Mouse (Mus musculus): ENCODE data around the gene Osgin1. TPM values are rescaled to one million over a fixed set of nuclear protein-coding genes. Genes with fewer than 3 reads are reported as not detected.

Osgin1 gene
- polyA plus RNA-seq, 1 experiment = 55.2 TPM

DNA sequence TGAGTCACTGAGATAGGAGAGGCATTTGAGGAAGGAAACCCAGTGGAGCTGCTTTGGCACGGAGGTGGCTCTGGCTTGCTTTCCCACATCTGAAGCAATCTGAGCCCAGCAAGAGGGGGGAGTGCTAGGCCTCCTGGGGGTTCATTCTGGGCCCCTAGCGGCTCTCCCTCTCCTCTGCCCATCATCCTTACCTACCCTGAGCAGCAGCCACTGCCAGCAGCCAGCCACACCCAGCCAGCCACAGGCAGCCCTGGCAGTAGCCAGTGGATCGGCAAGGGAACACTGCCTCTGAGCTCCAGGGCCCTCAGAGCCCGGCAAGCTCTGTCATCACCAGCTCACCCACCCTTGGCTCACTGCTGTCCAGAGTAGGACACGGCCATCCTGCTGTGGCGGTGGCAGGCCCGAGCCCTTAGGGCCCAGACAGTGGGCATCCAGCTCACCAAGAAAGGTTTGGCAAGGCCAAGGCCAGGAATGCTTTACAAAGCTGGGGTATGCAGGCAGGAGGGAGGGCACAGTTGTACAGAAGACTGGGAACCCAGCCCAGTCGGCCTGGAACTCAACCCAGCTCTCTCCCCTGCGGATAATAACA is 11.7 kb upstream of the Osgin1 start:
- WGBS = 62% methylated on average over 9 of the region's 9 CpGs
- no peak for DNase-seq (ENCODE audit: low read depth, low spot score)

DNA sequence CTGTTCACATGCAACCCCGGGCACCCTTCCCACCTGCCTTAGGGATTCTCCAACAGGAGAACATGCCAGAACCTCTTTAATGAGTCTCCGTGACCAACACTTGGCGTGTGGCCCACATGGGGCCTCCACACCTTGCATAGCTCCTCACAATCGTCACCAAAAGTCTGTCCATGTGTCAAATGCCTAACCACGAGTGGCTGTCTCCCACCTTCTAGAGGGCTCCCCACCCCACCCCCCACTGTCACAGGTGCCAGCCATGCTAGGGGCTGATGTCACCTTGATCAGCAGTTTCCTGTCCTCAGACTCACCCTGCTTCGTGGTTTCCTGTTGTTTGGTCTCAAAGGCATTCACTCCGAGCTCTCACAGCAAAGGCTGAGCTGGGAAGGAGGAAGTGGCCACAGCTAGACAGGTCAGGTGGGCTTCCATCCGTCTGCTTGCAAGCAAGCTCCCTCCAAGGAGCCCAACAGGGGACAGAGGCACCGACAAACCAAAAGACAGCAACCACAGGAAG is 10.2 kb upstream of the Osgin1 start:
- no peak for DNase-seq (ENCODE audit: low read depth, low spot score)
- WGBS = 28% methylated on average over 9 of the region's 9 CpGs

DNA sequence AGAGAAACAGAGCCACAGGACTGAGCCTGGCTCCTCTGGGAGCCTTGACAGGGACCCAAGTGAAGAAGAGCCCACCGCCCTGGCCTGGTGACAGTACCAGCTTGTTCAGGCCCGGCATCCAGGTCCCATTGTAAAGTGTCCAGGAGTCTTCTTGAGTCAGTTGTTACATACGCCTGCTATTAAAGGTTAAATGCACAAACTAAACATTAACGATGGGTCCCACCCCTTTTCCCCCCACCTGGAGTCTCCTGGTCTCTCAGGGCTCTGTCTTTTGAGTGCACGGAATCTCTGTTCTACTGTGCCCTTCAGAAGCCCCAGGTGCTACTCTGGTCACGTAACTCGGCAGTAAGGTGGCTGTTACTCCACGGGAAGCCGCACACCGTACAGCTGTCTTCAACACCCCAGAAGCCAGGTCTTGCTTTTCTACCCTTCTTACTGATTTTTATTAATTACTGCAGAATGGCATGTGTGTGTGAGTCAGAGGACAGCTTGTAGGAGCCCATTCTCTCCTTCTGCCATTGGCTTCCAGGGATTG is 9.7 kb upstream of the Osgin1 start:
- 75% methylated on average over 10 of the region's 10 CpGs for WGBS

DNA sequence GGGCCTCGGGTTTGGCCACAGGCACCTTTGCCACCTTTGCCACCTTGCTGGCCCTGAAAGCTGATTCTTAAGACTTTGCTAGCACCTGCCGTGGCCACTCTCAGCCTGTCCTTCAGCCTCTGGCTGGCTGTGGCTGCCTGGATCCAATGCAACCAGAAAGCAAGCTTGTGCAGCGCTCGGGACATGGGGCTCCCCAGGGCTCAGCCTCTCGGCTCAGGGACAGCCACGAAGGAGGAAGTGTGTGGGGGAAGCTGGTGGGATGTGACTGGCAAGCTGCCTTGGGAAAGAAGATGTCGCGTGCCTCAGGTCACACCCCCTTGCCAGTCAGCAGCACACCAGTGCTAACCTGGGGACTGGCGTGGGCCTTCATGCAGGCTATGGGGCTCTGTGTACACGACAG is 9.2 kb upstream of the Osgin1 start:
- no peak for DNase-seq (ENCODE audit: low read depth, low spot score)
- whole genome bisulfite sequencing = 69% methylated on average over 10 of the region's 10 CpGs

More for the DNA sequence above, 9.7 kb upstream of the Osgin1 start:
- DNase-seq (ENCODE audit: low read depth, low spot score) = no peak

DNA sequence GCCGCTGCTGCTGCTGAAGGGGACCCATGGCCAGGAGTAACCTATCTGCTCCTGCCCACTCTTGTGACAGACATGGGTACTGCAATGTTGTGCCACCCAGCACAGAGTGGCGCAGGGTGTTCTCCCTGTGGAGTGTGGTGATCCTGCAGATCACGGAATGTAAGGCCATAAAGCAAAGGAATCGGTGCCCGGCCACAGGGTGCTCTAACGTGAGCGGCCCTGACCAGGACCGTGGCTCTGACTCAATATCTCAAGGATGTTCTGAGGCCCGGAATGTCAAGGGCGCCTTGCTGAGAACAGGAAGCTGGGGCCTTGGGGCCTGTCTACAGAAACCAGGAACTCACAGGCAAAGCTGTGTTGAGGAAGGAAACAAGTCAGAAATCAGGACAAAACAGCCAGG is 8.4 kb upstream of the Osgin1 start:
- no peak for DNase-seq (ENCODE audit: low read depth, low spot score)
- WGBS = 84% methylated on average over 10 of the region's 10 CpGs

DNA sequence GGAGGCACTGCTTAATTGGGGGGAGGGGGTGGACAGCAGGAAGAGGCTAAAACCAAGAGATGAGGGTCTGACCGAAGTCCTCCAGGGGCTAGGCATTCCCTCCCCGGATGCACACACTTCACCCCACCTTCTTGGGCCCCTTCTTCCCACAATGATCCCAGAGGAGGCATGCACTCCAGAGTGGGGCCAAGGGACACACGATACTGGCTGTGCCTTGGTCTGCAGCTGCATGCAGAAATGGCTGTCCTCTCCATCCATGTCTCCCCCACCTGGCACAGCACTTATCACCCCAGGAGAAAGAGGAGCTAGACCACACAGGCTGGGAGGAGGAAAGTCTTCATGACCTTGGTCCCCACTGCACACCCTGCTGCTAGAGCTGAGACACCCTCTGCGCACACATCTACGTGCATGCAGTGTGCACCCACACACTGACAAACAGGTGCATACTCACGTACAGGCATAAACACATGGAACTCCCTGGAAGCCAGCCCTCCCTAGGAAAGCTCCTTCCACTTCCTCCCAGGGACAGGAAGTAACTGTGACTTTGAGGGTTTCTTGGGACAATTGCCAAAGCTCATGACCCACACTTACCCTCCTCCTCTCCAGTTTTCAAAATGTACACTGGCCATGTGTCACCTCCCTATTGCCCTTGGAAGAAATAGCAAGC is 7.7 kb upstream of the Osgin1 start:
- WGBS = 75% methylated on average over 6 of the region's 6 CpGs
- DNase-seq (ENCODE audit: low read depth, low spot score) = no peak

DNA sequence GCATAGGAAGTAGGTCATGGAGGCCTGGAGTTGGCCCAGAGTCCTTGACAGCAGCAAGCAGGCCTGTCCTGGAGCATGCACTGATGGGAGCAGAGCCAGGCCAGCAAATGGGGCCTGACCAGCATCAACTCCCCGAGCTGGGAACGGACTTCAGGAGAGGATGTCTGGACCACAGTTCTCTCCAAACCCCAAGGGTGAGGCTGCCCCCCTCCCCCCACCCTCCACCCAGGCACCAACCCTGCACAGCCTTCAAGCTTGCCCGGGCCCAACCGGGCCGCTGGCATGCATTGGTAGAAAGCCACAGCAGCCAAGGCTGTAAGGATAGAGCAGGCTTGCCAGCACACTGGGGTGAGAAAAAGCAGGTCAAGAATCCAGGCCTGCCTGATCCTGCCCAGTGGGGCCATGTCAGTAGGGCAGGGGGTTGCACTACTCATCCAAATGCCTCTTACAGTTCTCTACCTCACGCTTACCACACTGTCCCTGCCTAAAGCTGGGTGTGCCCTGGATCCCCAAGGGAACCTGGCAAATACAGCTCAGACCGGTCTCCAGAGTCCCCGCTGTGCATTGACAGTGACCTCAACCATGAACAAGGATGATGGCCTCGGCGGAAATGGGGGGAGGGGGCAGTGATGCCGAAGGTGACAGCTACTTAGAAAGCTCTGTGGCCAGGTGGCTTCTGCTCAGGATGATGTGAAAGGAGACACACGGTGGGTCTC is 6.1 kb upstream of the Osgin1 start:
- DNase-seq (ENCODE audit: low read depth, low spot score) = no peak
- 70% methylated on average over 12 of the region's 12 CpGs for WGBS

DNA sequence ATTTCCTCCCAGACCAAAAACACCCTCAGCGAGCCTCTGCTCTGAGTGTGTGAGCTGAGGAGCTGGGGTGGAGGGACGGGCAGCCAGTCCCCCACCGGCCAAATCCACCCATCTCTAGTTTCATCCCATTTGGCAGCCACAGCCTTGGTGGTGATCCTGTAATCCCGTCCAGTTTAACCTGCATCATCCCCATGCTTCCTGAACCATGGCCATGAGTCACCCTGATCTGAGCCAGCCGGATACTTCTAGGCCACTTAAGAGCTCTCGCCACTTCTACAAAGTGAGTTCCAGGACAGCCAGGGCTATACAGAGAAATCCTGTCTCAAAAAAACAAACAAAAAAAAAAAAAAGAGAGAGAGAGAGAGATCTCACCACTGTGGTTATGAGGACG is 5.6 kb upstream of the Osgin1 start:
- DNase-seq (ENCODE audit: low read depth, low spot score) = no peak

DNA sequence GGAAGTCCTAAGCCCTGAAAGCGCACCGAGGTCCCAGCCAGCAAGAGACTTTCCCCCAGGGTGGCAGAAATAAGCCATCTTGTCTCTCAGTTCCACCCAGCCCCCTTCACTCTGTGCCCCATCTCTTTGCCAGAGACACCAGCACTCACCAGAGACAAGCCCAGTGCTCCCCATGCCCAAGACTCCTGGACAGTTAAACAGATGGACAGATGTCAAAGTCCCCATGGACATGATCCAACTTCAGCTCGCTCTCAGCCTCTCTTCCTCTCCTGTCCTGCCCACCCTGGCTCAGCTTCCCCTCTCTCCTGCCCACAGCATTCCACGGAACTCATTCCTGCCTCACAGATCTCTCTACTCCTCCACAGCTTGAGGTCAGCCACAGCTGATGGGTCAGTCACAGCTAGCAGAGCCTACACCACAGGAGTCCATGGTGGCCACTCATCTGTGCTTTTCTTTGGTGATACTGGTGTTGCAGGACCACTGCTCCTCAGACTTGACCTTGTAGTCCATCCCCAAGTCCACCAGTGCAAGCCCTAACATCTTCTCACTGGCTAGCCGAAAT is 5.1 kb upstream of the Osgin1 start:
- 57% methylated on average over 5 of the region's 5 CpGs for WGBS
- no peak for DNase-seq (ENCODE audit: low read depth, low spot score)

More for the DNA sequence above, 5.6 kb upstream of the Osgin1 start:
- 58% methylated on average over 7 of the region's 7 CpGs for WGBS

DNA sequence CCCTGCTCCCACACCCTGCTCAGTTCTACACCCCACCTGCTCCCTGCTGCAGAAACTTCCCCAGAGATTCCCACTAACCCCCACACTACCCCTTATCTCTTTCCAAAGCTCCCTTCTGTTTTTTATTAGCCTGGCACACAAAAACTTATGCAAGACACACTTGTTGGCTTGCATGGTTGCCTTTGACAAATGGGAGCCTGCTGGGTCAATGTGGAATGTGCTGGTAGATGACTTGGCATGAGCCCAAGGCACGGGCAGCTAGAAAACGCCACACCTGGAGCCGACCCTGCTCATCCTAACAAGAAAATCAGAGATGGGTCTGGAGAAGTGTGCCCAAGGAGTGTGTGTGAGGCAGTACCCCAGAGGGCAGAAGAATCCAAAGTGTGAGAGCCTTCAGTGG is 4.4 kb upstream of the Osgin1 start:
- no peak for DNase-seq (ENCODE audit: low read depth, low spot score)
- WGBS = 35% methylated on average over 3 of the region's 3 CpGs

DNA sequence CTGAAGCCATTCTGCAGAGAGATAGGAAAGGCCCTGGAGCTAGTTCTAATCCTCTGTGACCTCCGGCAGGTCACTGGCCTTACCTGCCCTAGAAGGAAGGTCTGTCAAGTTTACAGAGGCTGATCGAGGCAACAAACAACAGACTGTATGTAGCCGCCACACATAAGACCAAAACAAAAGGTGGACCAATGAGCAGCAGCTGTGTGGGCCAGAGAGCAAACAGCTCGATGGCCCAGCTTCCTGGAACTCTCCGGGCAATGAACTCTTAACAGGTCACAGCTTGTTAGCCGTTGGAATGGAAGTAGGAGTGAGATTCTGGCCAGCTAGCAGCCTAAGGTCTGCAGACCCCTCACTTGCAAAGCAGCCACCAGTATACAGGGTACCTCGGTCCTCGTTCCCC is 3.7 kb upstream of the Osgin1 start:
- 56% methylated on average over 8 of the region's 8 CpGs for WGBS
- DNase-seq (ENCODE audit: low read depth, low spot score) = no peak

DNA sequence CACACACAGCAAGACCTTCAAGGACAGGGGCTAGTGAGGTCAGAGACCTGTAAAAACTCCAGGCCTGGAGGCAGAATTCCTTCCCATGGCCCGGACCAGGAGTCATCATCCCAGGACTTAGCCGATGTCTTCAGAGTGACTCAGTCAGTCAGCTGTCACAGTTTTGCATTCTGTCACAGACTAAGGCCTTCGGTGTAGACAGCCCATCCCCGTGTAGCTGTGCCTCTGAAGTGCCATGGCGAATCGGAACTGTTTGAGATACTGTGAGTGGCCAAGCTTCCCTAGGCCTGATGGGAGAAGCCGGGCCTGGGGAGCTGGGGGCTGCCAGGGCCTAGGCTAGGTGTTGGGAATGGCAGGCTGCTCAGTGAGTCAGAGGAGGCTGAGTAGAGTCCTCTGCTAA is 3.2 kb upstream of the Osgin1 start:
- no peak for DNase-seq (ENCODE audit: low read depth, low spot score)
- WGBS = 86% methylated on average over 7 of the region's 7 CpGs

DNA sequence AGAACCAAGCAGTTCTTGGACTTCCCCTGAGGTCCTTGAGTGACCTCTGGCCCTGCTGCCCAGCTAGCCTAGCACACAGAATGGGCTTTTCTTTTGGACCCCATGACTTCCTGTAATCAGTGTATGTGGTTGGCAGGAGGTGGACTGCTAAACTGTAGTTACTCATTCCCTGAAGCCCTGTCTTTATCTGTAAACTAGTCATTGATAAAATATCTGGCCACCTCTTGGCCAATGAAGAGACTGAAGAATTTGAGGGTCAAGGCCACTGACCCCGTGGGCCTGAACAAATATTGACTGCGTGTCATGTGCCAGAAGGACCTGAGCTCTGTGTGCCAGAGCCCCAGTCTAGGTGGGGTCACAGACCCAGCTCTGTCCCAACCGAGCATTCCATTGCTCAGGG is 1.6 kb upstream of the Osgin1 start:
- 61% methylated on average over 3 of the region's 3 CpGs for WGBS

DNA sequence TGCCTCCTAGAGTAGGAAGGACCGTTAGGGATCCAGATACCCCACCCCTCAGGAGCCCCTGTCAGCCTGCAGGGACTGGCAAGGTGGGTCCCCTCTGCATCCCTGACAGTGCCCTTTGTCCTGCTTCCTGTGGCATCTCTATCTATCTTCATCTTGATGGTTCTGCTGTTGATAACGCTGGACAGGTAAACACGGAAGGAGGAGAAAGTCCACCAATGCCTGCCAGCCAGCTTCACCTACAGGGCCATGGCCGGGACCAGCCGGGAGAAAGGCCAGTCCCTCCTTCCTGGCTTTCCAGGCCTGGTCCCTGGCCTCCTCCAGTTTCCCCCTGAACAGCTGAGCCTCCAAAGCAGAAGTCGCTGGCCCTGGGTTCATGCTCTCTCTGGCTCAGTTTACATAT is 645 bp downstream of the Osgin1 start:
- WGBS = 48% methylated on average over 6 of the region's 6 CpGs
- no peak for DNase-seq (ENCODE audit: low read depth, low spot score)

More for the DNA sequence above, 1.6 kb upstream of the Osgin1 start:
- no peak for DNase-seq (ENCODE audit: low read depth, low spot score)

DNA sequence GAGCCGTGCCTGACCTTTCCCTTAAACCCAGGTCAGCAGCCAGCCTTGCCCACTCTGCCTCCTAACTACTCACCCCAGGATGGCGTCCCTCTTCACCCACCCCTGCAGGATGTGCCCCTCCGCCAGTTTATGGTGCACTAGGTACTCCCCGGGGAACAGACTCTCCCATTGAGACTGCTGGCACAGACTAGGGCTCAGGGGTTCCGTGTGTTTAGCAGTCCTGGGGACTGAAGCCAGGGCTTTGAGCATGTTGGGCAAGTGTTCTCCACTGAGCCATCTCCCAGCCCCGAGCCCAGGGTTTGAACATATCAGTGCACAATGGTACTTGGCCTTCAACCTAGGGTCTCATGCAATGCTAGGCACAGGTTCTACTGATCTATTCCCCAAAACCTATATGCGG is 1.6 kb downstream of the Osgin1 start:
- WGBS = 90% methylated on average over 7 of the region's 7 CpGs
- DNase-seq (ENCODE audit: low read depth, low spot score) = no peak

DNA sequence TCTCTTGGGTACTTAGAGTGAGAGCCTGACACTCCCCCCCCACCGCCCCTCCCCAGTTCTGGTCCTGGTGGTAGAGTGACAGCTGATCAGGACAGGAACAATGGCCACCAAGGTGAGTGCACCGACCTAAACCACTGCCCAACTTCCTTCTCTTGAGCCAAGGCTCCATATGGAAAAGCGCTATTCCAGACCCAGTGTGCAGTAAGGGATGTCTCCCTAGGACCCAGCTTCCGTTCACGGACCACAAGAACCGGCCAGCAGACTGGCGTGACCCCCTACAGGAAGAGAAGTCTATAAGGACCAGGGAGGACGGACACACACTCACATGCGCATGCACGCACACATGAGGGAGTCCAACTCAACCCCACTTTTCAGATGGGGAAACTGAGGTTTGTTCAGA is 2.4 kb downstream of the Osgin1 start:
- no peak for DNase-seq (ENCODE audit: low read depth, low spot score)
- WGBS = 86% methylated on average over 10 of the region's 10 CpGs

DNA sequence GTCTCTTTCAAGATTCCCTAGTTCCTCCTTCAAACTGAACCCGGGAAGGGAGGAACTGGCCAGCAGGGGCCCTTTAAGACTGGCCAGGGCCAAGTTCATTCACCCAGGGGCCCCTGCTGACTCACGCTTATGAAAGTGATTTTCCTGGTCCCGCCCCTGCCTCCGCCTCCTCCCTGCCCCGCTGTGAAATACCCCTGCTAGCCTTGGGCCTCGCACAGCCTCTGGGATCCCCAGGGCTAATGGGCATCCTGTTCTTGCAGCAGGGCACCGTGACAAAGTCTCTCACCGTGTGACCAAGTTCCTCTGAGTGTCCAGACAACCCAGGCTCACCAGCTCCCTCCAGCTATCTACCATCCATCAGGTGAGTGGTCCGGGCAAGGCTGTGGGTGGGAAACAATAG is 3.0 kb downstream of the Osgin1 start:
- DNase-seq (ENCODE audit: low read depth, low spot score) = peak; percentile 74

DNA sequence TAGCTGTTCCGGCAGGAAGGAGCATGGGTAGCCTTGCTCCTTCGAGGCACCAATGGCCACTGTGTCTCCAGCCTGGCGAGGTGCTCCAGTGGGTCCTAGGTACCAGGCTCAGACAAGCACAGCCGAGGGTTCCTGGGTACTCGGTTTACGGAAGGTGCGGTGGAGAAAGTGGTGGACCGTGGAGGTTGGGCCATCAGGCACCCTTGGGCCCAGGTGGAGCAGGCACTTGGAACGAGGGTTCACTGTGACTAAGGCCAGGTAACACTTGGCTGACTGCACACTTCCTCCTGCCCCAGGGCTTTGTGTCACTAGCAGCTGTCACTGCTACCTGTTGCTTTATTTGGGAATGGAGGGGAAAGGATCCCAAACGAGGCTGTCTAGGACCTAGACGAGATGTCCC is 3.6 kb downstream of the Osgin1 start:
- no peak for DNase-seq (ENCODE audit: low read depth, low spot score)
- WGBS = 27% methylated on average over 11 of the region's 11 CpGs

More for the DNA sequence above, 3.0 kb downstream of the Osgin1 start:
- WGBS = 3% methylated on average over 9 of the region's 9 CpGs

DNA sequence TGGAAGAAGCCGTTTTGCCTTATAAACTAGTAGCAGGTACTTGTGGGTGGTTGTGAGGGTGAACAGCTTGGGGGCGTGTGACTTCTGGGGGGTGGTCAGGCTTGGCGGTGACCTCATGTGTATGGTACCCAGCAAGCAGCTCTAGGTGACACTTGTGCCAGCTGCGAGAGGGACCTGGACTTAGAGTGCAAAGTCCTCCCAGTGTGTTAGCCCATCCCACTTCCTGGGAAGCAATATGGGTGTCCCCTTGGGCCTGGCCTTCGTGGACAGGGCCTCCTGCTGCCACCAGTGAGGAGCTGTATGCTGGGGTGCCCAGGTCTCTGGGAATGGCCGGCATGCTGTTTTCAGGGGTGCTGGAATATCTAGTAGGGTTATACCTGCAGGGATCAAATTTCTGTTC is 5.0 kb downstream of the Osgin1 start:
- peak; percentile 62 for DNase-seq (ENCODE audit: low read depth, low spot score)
- 39% methylated on average over 6 of the region's 6 CpGs for WGBS

DNA sequence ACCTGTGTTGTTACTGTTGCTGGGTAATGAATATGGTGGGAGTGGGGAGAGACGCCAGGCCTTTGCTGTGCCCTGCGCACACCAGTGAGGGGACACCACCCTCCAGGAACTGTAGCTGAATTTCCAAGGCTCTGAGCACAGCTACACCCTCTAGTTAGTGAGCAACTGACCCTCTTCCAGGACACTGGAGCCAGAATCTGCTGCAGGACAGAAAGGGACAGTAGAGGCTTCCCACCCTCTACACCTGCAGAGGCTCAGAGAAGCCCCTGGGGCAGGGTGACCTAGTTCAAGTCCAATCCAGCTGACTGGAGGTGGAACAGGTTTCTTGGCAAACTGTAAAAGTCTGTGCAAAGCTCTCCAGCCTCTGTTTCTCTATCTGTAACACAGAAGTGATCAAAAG is 5.5 kb downstream of the Osgin1 start:
- no peak for DNase-seq (ENCODE audit: low read depth, low spot score)
- WGBS = 91% methylated on average over 2 of the region's 2 CpGs
